Mouse (Mus musculus): ENCODE measurements around the gene Frmd4b. TPM values are rescaled to one million over a fixed set of nuclear protein-coding genes. Genes with fewer than 3 reads are reported as not detected.

Frmd4b gene
- polyA plus RNA-seq, 1 experiment from 2014 or later, result 14.0 TPM

GRCm38 (mm10) chr6:97617774-97618173 lies 433 bp upstream of the Frmd4b start:
- Histone ChIP-seq H3K27me3 (ENCODE audit: insufficient read depth, low read length) (no peaks in the 10 kb centered on the region), H3K36me3 (ENCODE audit: insufficient read depth, low read length) (no peaks in the 10 kb centered on the region), H3K4me3 (replicated peaks; ENCODE audit: low read depth, low read length) (peak overlapping the region; percentile 66), H3K9me3 (replicated peaks; ENCODE audit: low read length) (no peaks in the 10 kb centered on the region), H3K27ac (no peak overlapping the region), H3K4me1 (replicated peaks; ENCODE audit: insufficient read depth, low read length) (no peaks in the 10 kb centered on the region; the same call in none of the 2 replicates), H3K9ac (ENCODE audit: low read depth, low read length) (0 out of 2 replicates have a peak overlapping the region, but pooled peaks have one; percentile 43), H3K4me2 (ENCODE audit: low read length) (peak overlapping the region; percentile 99)
- DNase-seq (ENCODE audit: low spot score), result no peak
- no peak for TF ChIP-seq CTCF (IDR thresholded peaks at IDR 0.05; ENCODE audit: low read depth)
- 31% methylated on average over 7 of the region's 7 CpGs for WGBS
- ATAC-seq (replicated peaks; ENCODE audit: low FRiP score, low read depth), result no peak

GRCm38 (mm10) chr6:97616658-97617265 lies 579 bp downstream of the Frmd4b start:
- H3K27me3 ChIP-seq (ENCODE audit: insufficient read depth, low read length), result no peaks in the 10 kb centered on the region
- WGBS, result under 1% methylated on average over 40 of the region's 40 CpGs
- no peaks in the 10 kb centered on the region for H3K9me3 ChIP-seq (replicated peaks; ENCODE audit: low read length)
- no peak for TF ChIP-seq CTCF (IDR thresholded peaks at IDR 0.05; ENCODE audit: low read depth)
- DNase-seq (ENCODE audit: low spot score), result peak; percentile 41
- peak; percentile 73 for ATAC-seq (replicated peaks; ENCODE audit: low FRiP score, low read depth)
- peak overlapping the region; percentile 66 for H3K4me3 ChIP-seq (replicated peaks; ENCODE audit: low read depth, low read length)
- H3K27ac ChIP-seq, result peak overlapping the region; percentile 0; the same call in 1 of the 2 replicates
- H3K9ac ChIP-seq (ENCODE audit: low read depth, low read length), result peak overlapping the region; percentile 43; the same call in 1 of the 2 replicates
- H3K36me3 ChIP-seq (ENCODE audit: insufficient read depth, low read length), result no peaks in the 10 kb centered on the region
- H3K4me1 ChIP-seq (replicated peaks; ENCODE audit: insufficient read depth, low read length), result no peaks in the 10 kb centered on the region; the same call in none of the 2 replicates
- peak overlapping the region; percentile 99 for H3K4me2 ChIP-seq (ENCODE audit: low read length)

- H3K27me3 ChIP-seq (ENCODE audit: insufficient read depth, low read length), result no peaks in the 10 kb centered on the region
- no peaks in the 10 kb centered on the region; the same call in none of the 2 replicates for H3K4me1 ChIP-seq (replicated peaks; ENCODE audit: insufficient read depth, low read length)
- no peak for ATAC-seq (replicated peaks; ENCODE audit: low FRiP score, low read depth)
- H3K4me2 ChIP-seq (ENCODE audit: low read length), result peak overlapping the region; percentile 99
- peak overlapping the region; percentile 66 for H3K4me3 ChIP-seq (replicated peaks; ENCODE audit: low read depth, low read length)
- no peak overlapping the region for H3K9ac ChIP-seq (ENCODE audit: low read depth, low read length)
- no peaks in the 10 kb centered on the region for H3K9me3 ChIP-seq (replicated peaks; ENCODE audit: low read length)
- no peak overlapping the region for H3K27ac ChIP-seq
- peak; percentile 39 for DNase-seq (ENCODE audit: low spot score)
- TF ChIP-seq CTCF (IDR thresholded peaks at IDR 0.05; ENCODE audit: low read depth), result no peak
- 3% methylated on average over 16 of the region's 16 CpGs for WGBS
- H3K36me3 ChIP-seq (ENCODE audit: insufficient read depth, low read length), result no peaks in the 10 kb centered on the region
Measured at GRCm38 (mm10) chr6:97615901-97616461, 1.4 kb downstream of the Frmd4b start.

- no peak overlapping the region for H3K9ac ChIP-seq (ENCODE audit: low read depth, low read length)
- DNase-seq (ENCODE audit: low spot score) (no peak), ATAC-seq (replicated peaks; ENCODE audit: low FRiP score, low read depth) (no peak)
- no peaks in the 10 kb centered on the region; the same call in none of the 2 replicates for H3K4me1 ChIP-seq (replicated peaks; ENCODE audit: insufficient read depth, low read length)
- H3K27me3 ChIP-seq (ENCODE audit: insufficient read depth, low read length), result no peaks in the 10 kb centered on the region
- no peak overlapping the region for H3K4me2 ChIP-seq (ENCODE audit: low read length)
- no peak overlapping the region for H3K4me3 ChIP-seq (replicated peaks; ENCODE audit: low read depth, low read length)
- H3K9me3 ChIP-seq (replicated peaks; ENCODE audit: low read length), result no peaks in the 10 kb centered on the region
- no peak overlapping the region for H3K27ac ChIP-seq
- no peak for TF ChIP-seq CTCF (IDR thresholded peaks at IDR 0.05; ENCODE audit: low read depth)
- no peaks in the 10 kb centered on the region for H3K36me3 ChIP-seq (ENCODE audit: insufficient read depth, low read length)
Measured at GRCm38 (mm10) chr6:97614179-97614578, 3.2 kb downstream of the Frmd4b start.

- Histone ChIP-seq H3K4me3 (replicated peaks; ENCODE audit: low read depth, low read length) (no peak overlapping the region), H3K27me3 (ENCODE audit: insufficient read depth, low read length) (no peaks in the 10 kb centered on the region), H3K9ac (ENCODE audit: low read depth, low read length) (no peak overlapping the region), H3K27ac (no peak overlapping the region), H3K4me1 (replicated peaks; ENCODE audit: insufficient read depth, low read length) (no peaks in the 10 kb centered on the region; the same call in none of the 2 replicates), H3K9me3 (replicated peaks; ENCODE audit: low read length) (no peaks in the 10 kb centered on the region), H3K36me3 (ENCODE audit: insufficient read depth, low read length) (no peaks in the 10 kb centered on the region), H3K4me2 (ENCODE audit: low read length) (no peak overlapping the region)
- no peak for DNase-seq (ENCODE audit: low spot score)
- TF ChIP-seq CTCF (IDR thresholded peaks at IDR 0.05; ENCODE audit: low read depth), result no peak
- 92% methylated on average over 5 of the region's 5 CpGs for WGBS
- ATAC-seq (replicated peaks; ENCODE audit: low FRiP score, low read depth), result no peak
Measured at GRCm38 (mm10) chr6:97612861-97613260, 4.5 kb downstream of the Frmd4b start.

- ATAC-seq (replicated peaks; ENCODE audit: low FRiP score, low read depth) (no peak), DNase-seq (ENCODE audit: low spot score) (no peak)
- no peak for TF ChIP-seq CTCF (IDR thresholded peaks at IDR 0.05; ENCODE audit: low read depth)
- Histone ChIP-seq H3K36me3 (ENCODE audit: insufficient read depth, low read length) (no peaks in the 10 kb centered on the region), H3K27ac (no peak overlapping the region), H3K4me1 (replicated peaks; ENCODE audit: insufficient read depth, low read length) (no peaks in the 10 kb centered on the region), H3K9ac (ENCODE audit: low read depth, low read length) (no peak overlapping the region), H3K9me3 (replicated peaks; ENCODE audit: low read length) (no peaks in the 10 kb centered on the region), H3K4me3 (replicated peaks; ENCODE audit: low read depth, low read length) (no peak overlapping the region), H3K27me3 (ENCODE audit: insufficient read depth, low read length) (no peaks in the 10 kb centered on the region), H3K4me2 (ENCODE audit: low read length) (no peak overlapping the region)
- WGBS, result 87% methylated on average over 2 of the region's 2 CpGs
Measured at GRCm38 (mm10) chr6:97610051-97610450, 7.3 kb downstream of the Frmd4b start.
